Mouse (Mus musculus) lung, postnatal 0 days (tissue): ENCODE data around the gene 9930111J21Rik2. TPM values are rescaled to one million over a fixed set of nuclear protein-coding genes. Genes with fewer than 3 reads are reported as not detected.
"Not testable (repeated sequence)": the region's sequence is repeated elsewhere in the genome, so short reads cannot be mapped to it uniquely, and the experiment has no call there.

Experiments used
- ATAC-seq: fragments of 200-750 bp; cut with Nextera tagmentation; 2 replicates; pipeline ENCODE4 v1.8.0; 2017; ENCODE audit warnings: moderate library complexity
- DNase-seq: peaks from one replicate; pipeline ENCODE4 v3.0.0-alpha.2; 2016; ENCODE audit warnings: low spot score
- H3K27ac ChIP-seq: fragments of 300-500 bp; sonication (generic); 2 replicates; pipeline ENCODE4 v1.5.1; 2014; ENCODE audit warnings: antibody characterized with exemption, mild to moderate bottlenecking, low read length, mixed read lengths
- H3K27me3 ChIP-seq: fragments of 300-500 bp; sonication (generic); replicated peaks from 2 replicates; pipeline ENCODE4 v1.6.1; 2014; ENCODE audit warnings: low read length, mixed read lengths; ENCODE audit not compliant: insufficient read depth
- H3K36me3 ChIP-seq: fragments of 300-500 bp; sonication (generic); 2 replicates; pipeline ENCODE4 v1.6.1; 2014; ENCODE audit warnings: low read length, mixed read lengths; ENCODE audit not compliant: insufficient read depth
- H3K4me1 ChIP-seq: fragments of 300-500 bp; sonication (generic); 2 replicates; pipeline ENCODE4 v1.6.1; 2014; ENCODE audit warnings: antibody characterized with exemption, low read depth, low read length, mixed read lengths; ENCODE audit not compliant: insufficient read depth
- H3K4me2 ChIP-seq: fragments of 300-500 bp; sonication (generic); replicated peaks from 2 replicates; pipeline ENCODE4 v1.6.1; 2014; ENCODE audit warnings: low read depth, mild to moderate bottlenecking, low read length, moderate library complexity, mixed read lengths
- H3K4me3 ChIP-seq: fragments of 300-500 bp; sonication (generic); 2 replicates; pipeline ENCODE4 v1.5.1; 2014; ENCODE audit warnings: low read depth, low read length
- H3K9ac ChIP-seq: fragments of 300-500 bp; sonication (generic); replicated peaks from 2 replicates; pipeline ENCODE4 v1.6.1; 2014; ENCODE audit warnings: low read depth, mild to moderate bottlenecking
- H3K9me3 ChIP-seq: fragments of 300-500 bp; sonication (generic); 2 replicates; pipeline ENCODE4 v1.6.1; 2016; ENCODE audit warnings: low read length, mixed read lengths
- EP300 ChIP-seq: IDR thresholded peaks from 2 replicates; pipeline ENCODE4 v1.6.1; 2016; ENCODE audit warnings: antibody characterized with exemption, mild to moderate bottlenecking, control low read depth
- WGBS: fragments of 180-500 bp; shearing (Covaris S2); extraction: QIAGEN DNeasy Blood & Tissue Kit; methylation state at CpG from one replicate; pipeline ENCODE4 v1.1.7; 2014; 5-methylcytosine and 5-hydroxymethylcytosine counted together
- polyA plus RNA-seq: library from polyadenylated mRNA; unstranded; fragments of >200 nt; fragmentation: Nextera tagmentation; extraction: Ambion mirVana; gene quantifications from 2 replicates; pipeline ENCODE4 v1.2.1, GENCODE M21; 2015

Gene 9930111J21Rik2
- polyA plus RNA-seq, 1 experiment from 2014 or later, result 1.8 TPM

- 0 out of 2 replicates have a peak, but pooled peaks have one; percentile 20 for ATAC-seq
- no CpG with 5 or more reads among the region's 5 CpGs for WGBS
- H3K27ac ChIP-seq, DNase-seq, H3K4me1 ChIP-seq, H3K9ac ChIP-seq, H3K27me3 ChIP-seq, H3K4me3 ChIP-seq, H3K4me2 ChIP-seq, H3K9me3 ChIP-seq, H3K36me3 ChIP-seq: not testable (repeated sequence)
Observed at GRCm38 (mm10) chr11:49051894-49052293, 852 bp upstream of the 9930111J21Rik2 start.

GRCm38 (mm10) chr11:49050064-49050463 is 978 bp downstream of the 9930111J21Rik2 start:
- H3K4me1 ChIP-seq, H3K4me2 ChIP-seq, H3K9me3 ChIP-seq, H3K36me3 ChIP-seq, H3K27me3 ChIP-seq, H3K9ac ChIP-seq, ATAC-seq, H3K27ac ChIP-seq, DNase-seq, H3K4me3 ChIP-seq: not testable (repeated sequence)

GRCm38 (mm10) chr11:49012074-49012473 is 39.0 kb downstream of the 9930111J21Rik2 start:
- H3K4me3 ChIP-seq, H3K36me3 ChIP-seq, H3K27me3 ChIP-seq, DNase-seq, H3K9me3 ChIP-seq, H3K27ac ChIP-seq, H3K9ac ChIP-seq, H3K4me2 ChIP-seq, H3K4me1 ChIP-seq: not testable (repeated sequence)
- peak; percentile 78 for ATAC-seq

GRCm38 (mm10) chr11:49006785-49007184 is 44.3 kb downstream of the 9930111J21Rik2 start:
- H3K4me3 ChIP-seq, H3K27me3 ChIP-seq, H3K4me2 ChIP-seq, H3K27ac ChIP-seq, H3K36me3 ChIP-seq, H3K4me1 ChIP-seq, H3K9ac ChIP-seq, H3K9me3 ChIP-seq, DNase-seq: not testable (repeated sequence)
- 0% methylated on average over 1 of the region's 1 CpGs for WGBS
- peak; percentile 81 for ATAC-seq

- not testable (repeated sequence) for H3K4me2 ChIP-seq, H3K36me3 ChIP-seq, H3K27me3 ChIP-seq, H3K4me1 ChIP-seq, H3K9ac ChIP-seq, H3K4me3 ChIP-seq, H3K9me3 ChIP-seq, H3K27ac ChIP-seq
- TF ChIP-seq EP300, result peak; percentile 72
- ATAC-seq, result peak; percentile 70
- peak; percentile 28 for DNase-seq
- 26% methylated on average over 2 of the region's 2 CpGs for WGBS
Observed at GRCm38 (mm10) chr11:49006317-49006716, 44.7 kb downstream of the 9930111J21Rik2 start.

- WGBS, result 55% methylated on average over 1 of the region's 1 CpGs
- H3K9me3 ChIP-seq, DNase-seq, H3K27me3 ChIP-seq, H3K4me1 ChIP-seq, H3K4me3 ChIP-seq, H3K9ac ChIP-seq, ATAC-seq, H3K27ac ChIP-seq, H3K36me3 ChIP-seq, H3K4me2 ChIP-seq: not testable (repeated sequence)
Observed at GRCm38 (mm10) chr11:49000411-49000810, 50.6 kb downstream of the 9930111J21Rik2 start.

GRCm38 (mm10) chr11:48994018-48994417 is 57.0 kb downstream of the 9930111J21Rik2 start, which contains the start of gene Tgtp1:
TSS of gene Tgtp1 (minus strand) at chr11:48994172.
- not testable (repeated sequence) for H3K9me3 ChIP-seq, H3K4me2 ChIP-seq, H3K4me1 ChIP-seq, H3K36me3 ChIP-seq, H3K27ac ChIP-seq, H3K27me3 ChIP-seq, H3K4me3 ChIP-seq, H3K9ac ChIP-seq
- ATAC-seq (peak; percentile 52), DNase-seq (peak; percentile 25)
- 11% methylated on average over 2 of the region's 2 CpGs for WGBS

GRCm38 (mm10) chr11:48993296-48993695 is 57.7 kb downstream of the 9930111J21Rik2 start:
- not testable (repeated sequence) for ATAC-seq, H3K4me1 ChIP-seq, H3K27ac ChIP-seq, H3K4me2 ChIP-seq, H3K36me3 ChIP-seq, DNase-seq, H3K4me3 ChIP-seq, H3K27me3 ChIP-seq, H3K9ac ChIP-seq, H3K9me3 ChIP-seq
- WGBS, result 22% methylated on average over 10 of the region's 10 CpGs

GRCm38 (mm10) chr11:48991740-48992520 is 59.1 kb downstream of the 9930111J21Rik2 start, which contains the start of gene Gm12185:
TSS of gene Gm12185 (minus strand) at chr11:48992226.
- not testable (repeated sequence) for H3K9ac ChIP-seq, H3K36me3 ChIP-seq, H3K4me1 ChIP-seq, H3K27me3 ChIP-seq, H3K4me3 ChIP-seq, H3K9me3 ChIP-seq, H3K27ac ChIP-seq, ATAC-seq, H3K4me2 ChIP-seq
- peak; percentile 41 for DNase-seq
- 39% methylated on average over 4 of the region's 4 CpGs for WGBS
